Mouse (Mus musculus): ENCODE measurements around the gene Clpsl2.

- TF ChIP-seq CTCF (IDR thresholded peaks at IDR 0.05; ENCODE audit: insufficient read depth, low read depth, low read length) (no peak), POLR2A (IDR thresholded peaks at IDR 0.05; ENCODE audit: insufficient read depth, low read depth, low read length) (no peak)
Observed at GRCm38 (mm10) chr17:28586509-28586908, 37.3 kb downstream of the Clpsl2 start.
